Mouse (Mus musculus) neural tube, embryonic 15.5 days (tissue): Measurements from ENCODE around the gene Ssh2. TPM values are rescaled to one million over a fixed set of nuclear protein-coding genes. Genes with fewer than 3 reads are reported as not detected.

Experiments used
- ATAC-seq: fragments of 200-750 bp; cut with Nextera tagmentation; 2 replicates; pipeline ENCODE4 v1.8.0; 2017; ENCODE audit warnings: mild to moderate bottlenecking, moderate TSS enrichment, moderate library complexity; ENCODE audit not compliant: low FRiP score
- H3K27ac ChIP-seq: fragments of 300-500 bp; sonication (generic); replicated peaks from 2 replicates; pipeline ENCODE4 v1.5.1; 2015; ENCODE audit warnings: mild to moderate bottlenecking, inconsistent platforms
- H3K27me3 ChIP-seq: fragments of 300-500 bp; sonication (generic); replicated peaks from 2 replicates; pipeline ENCODE4 v1.6.1; 2015; ENCODE audit warnings: inconsistent platforms
- H3K36me3 ChIP-seq: fragments of 300-500 bp; sonication (generic); 2 replicates; pipeline ENCODE4 v1.6.1; 2015; ENCODE audit warnings: inconsistent platforms
- H3K4me1 ChIP-seq: fragments of 300-500 bp; sonication (generic); 2 replicates; pipeline ENCODE4 v1.6.1; 2015; ENCODE audit warnings: inconsistent platforms
- H3K4me2 ChIP-seq: fragments of 300-500 bp; sonication (generic); 2 replicates; pipeline ENCODE4 v1.6.1; 2015; ENCODE audit warnings: inconsistent platforms, mild to moderate bottlenecking, moderate library complexity
- H3K4me3 ChIP-seq: fragments of 300-500 bp; sonication (generic); replicated peaks from 2 replicates; pipeline ENCODE4 v1.5.1; 2015; ENCODE audit warnings: mild to moderate bottlenecking, inconsistent platforms
- H3K9ac ChIP-seq: fragments of 300-500 bp; sonication (generic); replicated peaks from 2 replicates; pipeline ENCODE4 v1.6.1; 2015; ENCODE audit warnings: mild to moderate bottlenecking, inconsistent platforms
- H3K9me3 ChIP-seq: fragments of 300-500 bp; sonication (generic); replicated peaks from 2 replicates; pipeline ENCODE4 v1.6.1; 2016; ENCODE audit warnings: inconsistent platforms
- WGBS: fragments of 180-500 bp; shearing (Covaris S2); methylation state at CpG from one replicate; pipeline ENCODE4 v1.1.7; 2015; ENCODE audit warnings: mixed read lengths; 5-methylcytosine and 5-hydroxymethylcytosine counted together
- polyA plus RNA-seq: library from polyadenylated mRNA; unstranded; fragments of >200 nt; fragmentation: Nextera tagmentation; extraction: Ambion mirVana; gene quantifications from 2 replicates; pipeline ENCODE4 v1.2.1, GENCODE M21; 2015

The Ssh2 gene
- polyA plus RNA-seq, 1 experiment from 2014 or later: 13.9 TPM

GRCm38 (mm10) chr11:77194762-77195161 lies 21.3 kb upstream of the Ssh2 start:
- no peak for ATAC-seq

GRCm38 (mm10) chr11:77195360-77196109 lies 20.6 kb upstream of the Ssh2 start:
- no peak for ATAC-seq
- 81% methylated on average over 11 of the region's 11 CpGs for WGBS
- Histone ChIP-seq H3K36me3 (no peaks in the 10 kb centered on the region), H3K4me3 (no peak overlapping the region), H3K9me3 (no peaks in the 10 kb centered on the region), H3K9ac (no peak overlapping the region), H3K4me2 (no peak overlapping the region), H3K27me3 (0 out of 2 replicates have a peak, but pooled peaks cover 4% of the 10 kb centered on the region), H3K4me1 (0 out of 2 replicates have a peak, but pooled peaks cover 4% of the 10 kb centered on the region), H3K27ac (no peak overlapping the region)

More at GRCm38 (mm10) chr11:77194762-77195161, 21.3 kb upstream of the Ssh2 start:
- Histone ChIP-seq H3K4me2 (no peak overlapping the region), H3K4me1 (0 out of 2 replicates have a peak, but pooled peaks cover 4% of the 10 kb centered on the region), H3K27me3 (0 out of 2 replicates have a peak, but pooled peaks cover 4% of the 10 kb centered on the region), H3K27ac (no peak overlapping the region), H3K36me3 (no peaks in the 10 kb centered on the region), H3K9me3 (no peaks in the 10 kb centered on the region), H3K4me3 (no peak overlapping the region), H3K9ac (no peak overlapping the region)
- 70% methylated on average over 1 of the region's 1 CpGs for WGBS

GRCm38 (mm10) chr11:77196181-77197143 lies 19.6 kb upstream of the Ssh2 start:
- no peak overlapping the region for H3K9ac ChIP-seq
- H3K27me3 ChIP-seq: 0 out of 2 replicates have a peak, but pooled peaks cover 4% of the 10 kb centered on the region
- ATAC-seq: no peak

GRCm38 (mm10) chr11:77199636-77200035 lies 16.5 kb upstream of the Ssh2 start:
- Histone ChIP-seq H3K9ac (no peak overlapping the region), H3K4me1 (no peaks in the 10 kb centered on the region), H3K9me3 (no peaks in the 10 kb centered on the region), H3K4me2 (no peak overlapping the region), H3K27me3 (0 out of 2 replicates have a peak, but pooled peaks cover 4% of the 10 kb centered on the region), H3K4me3 (no peak overlapping the region), H3K36me3 (no peaks in the 10 kb centered on the region), H3K27ac (no peak overlapping the region)
- ATAC-seq: no peak
- WGBS: 48% methylated on average over 4 of the region's 4 CpGs

More at GRCm38 (mm10) chr11:77196181-77197143, 19.6 kb upstream of the Ssh2 start:
- Histone ChIP-seq H3K4me3 (no peak overlapping the region), H3K36me3 (no peaks in the 10 kb centered on the region), H3K4me2 (no peak overlapping the region), H3K4me1 (0 out of 2 replicates have a peak, but pooled peaks cover 4% of the 10 kb centered on the region), H3K9me3 (no peaks in the 10 kb centered on the region), H3K27ac (no peak overlapping the region)
- WGBS: 43% methylated on average over 4 of the region's 4 CpGs

- 94% methylated on average over 1 of the region's 1 CpGs for WGBS
- no peak for ATAC-seq
These were observed 15.4 kb upstream of the Ssh2 start for GRCm38 (mm10) chr11:77200703-77201102.

GRCm38 (mm10) chr11:77214142-77214692 lies 1.9 kb upstream of the Ssh2 start:
- 95% methylated on average over 1 of the region's 1 CpGs for WGBS
- Histone ChIP-seq H3K4me1 (peaks cover 24% of the 10 kb centered on the region), H3K27ac (no peak overlapping the region), H3K36me3 (no peaks in the 10 kb centered on the region), H3K4me3 (no peak overlapping the region), H3K9ac (no peak overlapping the region), H3K9me3 (no peaks in the 10 kb centered on the region), H3K27me3 (no peaks in the 10 kb centered on the region), H3K4me2 (no peak overlapping the region)
- ATAC-seq: no peak

More at GRCm38 (mm10) chr11:77200703-77201102, 15.4 kb upstream of the Ssh2 start:
- H3K27me3 ChIP-seq: no peaks in the 10 kb centered on the region
- no peak overlapping the region for H3K4me3 ChIP-seq
- H3K9me3 ChIP-seq: no peaks in the 10 kb centered on the region
- H3K4me1 ChIP-seq: no peaks in the 10 kb centered on the region
- no peak overlapping the region for H3K9ac ChIP-seq
- H3K27ac ChIP-seq: no peak overlapping the region
- H3K36me3 ChIP-seq: no peaks in the 10 kb centered on the region
- no peak overlapping the region for H3K4me2 ChIP-seq

- 0% methylated on average over 1 of the region's 1 CpGs for WGBS
- ATAC-seq: no peak
These were observed 1.3 kb upstream of the Ssh2 start for GRCm38 (mm10) chr11:77214755-77215154.

GRCm38 (mm10) chr11:77215483-77215882 lies 604 bp upstream of the Ssh2 start:
- Histone ChIP-seq H3K9me3 (no peaks in the 10 kb centered on the region), H3K27me3 (no peaks in the 10 kb centered on the region), H3K4me1 (peaks cover 24% of the 10 kb centered on the region), H3K9ac (peak overlapping the region; percentile 93), H3K27ac (peak overlapping the region; percentile 99), H3K36me3 (no peaks in the 10 kb centered on the region), H3K4me2 (peak overlapping the region; percentile 87), H3K4me3 (peak overlapping the region; percentile 81)
- under 1% methylated on average over 11 of the region's 11 CpGs for WGBS
- peak; percentile 33; the same call in 1 of the 2 replicates for ATAC-seq

More at GRCm38 (mm10) chr11:77214755-77215154, 1.3 kb upstream of the Ssh2 start:
- Histone ChIP-seq H3K4me1 (peaks cover 24% of the 10 kb centered on the region), H3K27me3 (no peaks in the 10 kb centered on the region), H3K4me3 (peak overlapping the region; percentile 81; the same call in 1 of the 2 replicates), H3K9ac (no peak overlapping the region), H3K9me3 (no peaks in the 10 kb centered on the region), H3K27ac (no peak overlapping the region), H3K36me3 (no peaks in the 10 kb centered on the region), H3K4me2 (peak overlapping the region; percentile 87)

GRCm38 (mm10) chr11:77216761-77217130 lies 659 bp downstream of the Ssh2 start:
- peak overlapping the region; percentile 81 for H3K4me3 ChIP-seq
- H3K36me3 ChIP-seq: no peaks in the 10 kb centered on the region
- H3K27ac ChIP-seq: peak overlapping the region; percentile 99
- peak overlapping the region; percentile 93 for H3K9ac ChIP-seq
- no peaks in the 10 kb centered on the region for H3K9me3 ChIP-seq
- H3K4me1 ChIP-seq: peaks cover 24% of the 10 kb centered on the region
- H3K27me3 ChIP-seq: no peaks in the 10 kb centered on the region
- under 1% methylated on average over 11 of the region's 11 CpGs for WGBS
- peak overlapping the region; percentile 87 for H3K4me2 ChIP-seq
- peak; percentile 69 for ATAC-seq

- Histone ChIP-seq H3K4me1 (no peaks in the 10 kb centered on the region), H3K36me3 (no peaks in the 10 kb centered on the region), H3K4me3 (no peak overlapping the region), H3K27me3 (no peaks in the 10 kb centered on the region), H3K4me2 (no peak overlapping the region), H3K9ac (no peak overlapping the region), H3K9me3 (no peaks in the 10 kb centered on the region), H3K27ac (no peak overlapping the region)
- ATAC-seq: no peak
- 86% methylated on average over 2 of the region's 2 CpGs for WGBS
These were observed 14.7 kb downstream of the Ssh2 start for GRCm38 (mm10) chr11:77230765-77231164.

GRCm38 (mm10) chr11:77231514-77231913 lies 15.4 kb downstream of the Ssh2 start:
- Histone ChIP-seq H3K36me3 (no peaks in the 10 kb centered on the region), H3K9ac (no peak overlapping the region), H3K27ac (no peak overlapping the region), H3K4me2 (no peak overlapping the region), H3K27me3 (no peaks in the 10 kb centered on the region), H3K9me3 (no peaks in the 10 kb centered on the region), H3K4me1 (no peaks in the 10 kb centered on the region), H3K4me3 (no peak overlapping the region)
- WGBS: 91% methylated on average over 2 of the region's 2 CpGs
- ATAC-seq: no peak
